Mouse (Mus musculus) gastrocnemius, postnatal 14 days (tissue): Measurements from ENCODE around the gene Tenm1. TPM values are rescaled to one million over a fixed set of nuclear protein-coding genes. Genes with fewer than 3 reads are reported as not detected.

Experiments
- DNase-seq: peaks from one replicate; pipeline ENCODE4 v3.0.0; 2021; ENCODE audit warnings: mixed read lengths
- intact Hi-C: fragments of 180-260 bp; cut with DNase I; formaldehyde crosslinking; loops from one replicate; pipeline ENCODE4 v1.15.1; 2025; ENCODE audit warnings: low total_unique reads
- total RNA-seq, 2 experiments: library from RNA; stranded (reverse); gene quantifications; 2 replicates each; pipeline ENCODE4 v1.2.3; 2021

Gene Tenm1
- total RNA-seq, 2 experiments from 2014 or later: 0.13 to 0.16 TPM

DNA sequence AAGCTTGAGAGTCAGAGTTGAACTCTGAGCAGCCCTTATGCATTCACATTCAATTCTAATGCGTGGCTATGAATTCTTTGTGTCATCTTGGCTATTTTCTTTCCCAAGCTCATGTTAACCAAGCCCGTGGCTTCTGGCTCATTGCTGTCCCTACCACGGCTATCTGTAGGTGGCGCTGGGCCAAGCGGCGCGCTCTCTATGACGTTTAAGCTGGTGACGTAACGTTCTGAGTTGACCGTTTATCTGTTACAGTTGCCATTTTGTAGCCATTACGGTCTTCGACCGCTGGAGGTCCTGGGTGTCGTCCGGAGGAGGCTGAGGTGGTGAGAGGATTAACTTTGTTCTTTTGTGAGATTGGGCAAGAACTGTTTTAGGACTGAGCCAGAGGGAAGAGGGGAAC lies 939.5 kb downstream of the Tenm1 start, which contains the start of gene Tex13c2:
Tex13c2 (plus strand) TSS at position 246 of the 400 bp plus-strand sequence.
- no peak for DNase-seq
- intact Hi-C loops: no loop called here

Other genes with a start within 250 kb of the Tenm1 start
- gene Tex13c1, start 162.0 kb upstream of the Tenm1 start, total RNA-seq: not detected